In genomic region chr4:31830241-31830640, GRCm38 (mm10) we compare ENCODE assay signal across 13 mouse cellular contexts.
DNase-seq lines count a peak whose midpoint lies in the region; ATAC-seq lines count a peak whose summit lies in the region.
"Had no signal": no experiment of that assay in that cellular context is flagged by ENCODE, and none has a peak within 500 bp of the region (broad histone marks: within the 10 kb centered on the region; RNA-seq: fewer than 3 reads in every experiment).

No protein-coding gene starts in this region.

- no peaks in the 10 kb centered on the region for H3K9me3 ChIP-seq in hindbrain, embryonic 16.5 days (ENCODE audit: control insufficient read depth, low read length)
- no peaks in the 10 kb centered on the region for H3K9me3 ChIP-seq in hindbrain, embryonic 14.5 days (ENCODE audit: control insufficient read depth, low read length)
- H3K9me3 ChIP-seq in midbrain, embryonic 13.5 days = no peaks in the 10 kb centered on the region; the same call in 1 of the 2 replicates
- H3K9me3 ChIP-seq: hindbrain, embryonic 15.5 days had no signal

- H3K9ac ChIP-seq in hindbrain, embryonic 16.5 days (ENCODE audit: low read depth, low read length) = no peak overlapping the region
- no peak overlapping the region for H3K9ac ChIP-seq in hindbrain, embryonic 14.5 days
- H3K9ac ChIP-seq in midbrain, embryonic 13.5 days (replicated peaks) = no peak overlapping the region
- H3K9ac ChIP-seq: hindbrain, embryonic 15.5 days; liver, embryonic 12.5 days had no signal

- no peaks in the 10 kb centered on the region for H3K27me3 ChIP-seq in hindbrain, embryonic 16.5 days (replicated peaks; ENCODE audit: control insufficient read depth, insufficient read depth, low read length)
- no peaks in the 10 kb centered on the region for H3K27me3 ChIP-seq in hindbrain, embryonic 14.5 days (ENCODE audit: control insufficient read depth, insufficient read depth, low read length)
- H3K27me3 ChIP-seq in midbrain, embryonic 13.5 days = peaks cover 4% of the 10 kb centered on the region; the same call in 1 of the 2 replicates
- H3K27me3 ChIP-seq: hindbrain, embryonic 15.5 days; liver, embryonic 12.5 days had no signal

- 13% methylated on average over 11 of the region's 11 CpGs for WGBS in hindbrain, embryonic 16.5 days
- WGBS in hindbrain, embryonic 14.5 days = 9% methylated on average over 11 of the region's 11 CpGs
- WGBS in midbrain, embryonic 13.5 days = 3% methylated on average over 11 of the region's 11 CpGs

- H3K4me1 ChIP-seq in hindbrain, embryonic 16.5 days (ENCODE audit: control insufficient read depth, insufficient read depth, low read depth, low read length) = no peaks in the 10 kb centered on the region
- H3K4me1 ChIP-seq in hindbrain, embryonic 14.5 days (replicated peaks; ENCODE audit: control insufficient read depth, insufficient read depth, low read length) = peaks cover 9% of the 10 kb centered on the region; the same call in 1 of the 2 replicates
- peaks cover 27% of the 10 kb centered on the region for H3K4me1 ChIP-seq in midbrain, embryonic 13.5 days (replicated peaks)
- H3K4me1 ChIP-seq: liver, embryonic 12.5 days had no signal

- H3K4me3 ChIP-seq in hindbrain, embryonic 16.5 days (ENCODE audit: low read length) = no peak overlapping the region
- H3K4me3 ChIP-seq in hindbrain, embryonic 14.5 days (replicated peaks; ENCODE audit: low read length) = no peak overlapping the region
- no peak overlapping the region for H3K4me3 ChIP-seq in midbrain, embryonic 13.5 days (replicated peaks)
- H3K4me3 ChIP-seq: hindbrain, embryonic 15.5 days; layer of hippocampus, adult 2 months; liver, embryonic 12.5 days had no signal

- no peak for ATAC-seq in hindbrain, embryonic 16.5 days
- no peak for ATAC-seq in hindbrain, embryonic 14.5 days (ENCODE audit: low FRiP score)
- ATAC-seq in midbrain, embryonic 13.5 days = peak; percentile 43; the same call in 1 of the 2 replicates
- ATAC-seq: liver, embryonic 12.5 days had no signal

- H3K27ac ChIP-seq in hindbrain, embryonic 16.5 days (ENCODE audit: low read depth, low read length) = no peak overlapping the region
- H3K27ac ChIP-seq in hindbrain, embryonic 14.5 days = no peak overlapping the region
- 0 out of 2 replicates have a peak overlapping the region, but pooled peaks have one; percentile 19 for H3K27ac ChIP-seq in midbrain, embryonic 13.5 days
- H3K27ac ChIP-seq: hindbrain, embryonic 15.5 days; layer of hippocampus, adult 2 months; liver, embryonic 12.5 days had no signal

- DNase-seq in hindbrain, embryonic 14.5 days (ENCODE audit: low spot score) = no peak
- peak; percentile 47 for DNase-seq in embryo, embryonic 9.5 days (ENCODE audit: extremely low spot score)
- DNase-seq in kidney, postnatal 10 days = peak; percentile 45
- DNase-seq in c-Kit-positive CD71-positive TER-119-positive erythroid progenitor cells, embryonic 14.5 days (ENCODE audit: low spot score) = no peak
- DNase-seq in cerebellum, postnatal 36 days = no peak
- DNase-seq in layer of hippocampus, postnatal 10 days (ENCODE audit: low spot score in 2 of 2) = no peak
- DNase-seq: adrenal gland, postnatal 25 days; cerebellum, postnatal 10 days had no signal

- H3K36me3 ChIP-seq in hindbrain, embryonic 16.5 days (ENCODE audit: control insufficient read depth, insufficient read depth, low read length) = no peaks in the 10 kb centered on the region
- no peaks in the 10 kb centered on the region for H3K36me3 ChIP-seq in hindbrain, embryonic 14.5 days (replicated peaks; ENCODE audit: control insufficient read depth, insufficient read depth)
- no peaks in the 10 kb centered on the region for H3K36me3 ChIP-seq in midbrain, embryonic 13.5 days
- H3K36me3 ChIP-seq: hindbrain, embryonic 15.5 days; liver, embryonic 12.5 days had no signal

- peak overlapping the region; percentile 9; the same call in 1 of the 2 replicates for H3K4me2 ChIP-seq in hindbrain, embryonic 16.5 days (ENCODE audit: low read length)
- no peak overlapping the region for H3K4me2 ChIP-seq in hindbrain, embryonic 14.5 days (replicated peaks)
- H3K4me2 ChIP-seq in midbrain, embryonic 13.5 days (replicated peaks) = peak overlapping the region; percentile 35
- H3K4me2 ChIP-seq: hindbrain, embryonic 15.5 days; liver, embryonic 12.5 days had no signal

Comparison
In these comparisons a context has a peak if more than half of its experiments do, and no peak if none do; other contexts are left out.
1. DNase-seq: peak in embryo, embryonic 9.5 days (single experiment) and kidney, postnatal 10 days (single experiment); none in hindbrain, embryonic 14.5 days (single experiment), c-Kit-positive CD71-positive TER-119-positive erythroid progenitor cells, embryonic 14.5 days (single experiment), cerebellum, postnatal 36 days (0 of 2) and layer of hippocampus, postnatal 10 days (0 of 2).